Mouse (Mus musculus): Measurements from ENCODE around the gene Rasgrp4. TPM values are rescaled to one million over a fixed set of nuclear protein-coding genes. Genes with fewer than 3 reads are reported as not detected.

Gene Rasgrp4
- polyA plus RNA-seq, 1 experiment from 2014 or later: 0.62 TPM

- no peaks in the 10 kb centered on the region for H3K36me3 ChIP-seq (ENCODE audit: control insufficient read depth, insufficient read depth, low read length)
- H3K4me1 ChIP-seq (replicated peaks; ENCODE audit: control insufficient read depth, insufficient read depth, low read length): peaks cover 5% of the 10 kb centered on the region
- H3K4me2 ChIP-seq: no peak overlapping the region
- no peak overlapping the region for H3K27ac ChIP-seq (ENCODE audit: low read depth, low read length)
- H3K27me3 ChIP-seq (replicated peaks; ENCODE audit: control insufficient read depth, insufficient read depth, low read length): no peaks in the 10 kb centered on the region
- 75% methylated on average over 1 of the region's 1 CpGs for WGBS
- H3K4me3 ChIP-seq (ENCODE audit: low read depth, low read length): no peak overlapping the region
- DNase-seq (ENCODE audit: low spot score) (no peak), ATAC-seq (replicated peaks; ENCODE audit: low FRiP score) (no peak)
- H3K9me3 ChIP-seq (ENCODE audit: control insufficient read depth, low read length): no peaks in the 10 kb centered on the region
- no peak overlapping the region for H3K9ac ChIP-seq (ENCODE audit: low read depth, low read length)
Measured at GRCm38 (mm10) chr7:29119526-29119925, 15.1 kb upstream of the Rasgrp4 start.

- no peaks in the 10 kb centered on the region for H3K36me3 ChIP-seq (ENCODE audit: control insufficient read depth, insufficient read depth, low read length)
- H3K4me2 ChIP-seq: no peak overlapping the region
- no peaks in the 10 kb centered on the region for H3K27me3 ChIP-seq (replicated peaks; ENCODE audit: control insufficient read depth, insufficient read depth, low read length)
- no peak overlapping the region for H3K4me3 ChIP-seq (ENCODE audit: low read depth, low read length)
- peaks cover 15% of the 10 kb centered on the region for H3K4me1 ChIP-seq (replicated peaks; ENCODE audit: control insufficient read depth, insufficient read depth, low read length)
- no peaks in the 10 kb centered on the region for H3K9me3 ChIP-seq (ENCODE audit: control insufficient read depth, low read length)
- H3K27ac ChIP-seq (ENCODE audit: low read depth, low read length): no peak overlapping the region
- 81% methylated on average over 9 of the region's 9 CpGs for WGBS
- DNase-seq (ENCODE audit: low spot score): no peak
- H3K9ac ChIP-seq (ENCODE audit: low read depth, low read length): no peak overlapping the region
- no peak for ATAC-seq (replicated peaks; ENCODE audit: low FRiP score)
Measured at GRCm38 (mm10) chr7:29122821-29123220, 11.8 kb upstream of the Rasgrp4 start.

- ATAC-seq (replicated peaks; ENCODE audit: low FRiP score) (no peak), DNase-seq (ENCODE audit: low spot score) (no peak)
- 45% methylated on average over 5 of the region's 5 CpGs for WGBS
- H3K36me3 ChIP-seq (ENCODE audit: control insufficient read depth, insufficient read depth, low read length): no peaks in the 10 kb centered on the region
- no peak overlapping the region for H3K9ac ChIP-seq (ENCODE audit: low read depth, low read length)
- H3K4me2 ChIP-seq: no peak overlapping the region
- no peaks in the 10 kb centered on the region for H3K9me3 ChIP-seq (ENCODE audit: control insufficient read depth, low read length)
- no peak overlapping the region for H3K27ac ChIP-seq (ENCODE audit: low read depth, low read length)
- peaks cover 15% of the 10 kb centered on the region for H3K4me1 ChIP-seq (replicated peaks; ENCODE audit: control insufficient read depth, insufficient read depth, low read length)
- no peaks in the 10 kb centered on the region for H3K27me3 ChIP-seq (replicated peaks; ENCODE audit: control insufficient read depth, insufficient read depth, low read length)
- H3K4me3 ChIP-seq (ENCODE audit: low read depth, low read length): no peak overlapping the region
Measured at GRCm38 (mm10) chr7:29123531-29124358, 10.9 kb upstream of the Rasgrp4 start.

DNA sequence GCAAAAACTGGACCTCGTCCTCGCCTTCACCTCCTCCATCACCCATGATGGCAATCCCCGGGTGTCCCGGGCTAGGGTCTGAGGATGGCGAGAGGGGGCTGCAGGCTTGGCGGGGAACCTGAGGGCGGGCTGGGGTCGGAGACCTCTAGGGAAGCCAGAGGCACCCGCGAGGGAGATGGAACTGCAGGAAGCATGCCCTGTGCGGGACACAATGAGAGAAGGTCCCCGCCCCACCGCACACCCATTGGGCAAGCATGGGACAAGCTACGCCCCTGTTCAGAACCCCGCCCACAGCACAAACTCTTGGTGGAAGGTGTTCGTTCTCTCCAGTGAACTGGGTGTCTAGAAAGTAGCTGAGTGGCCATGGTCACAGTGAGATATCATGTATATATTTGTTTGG, 9.7 kb upstream of the Rasgrp4 start, which contains the start of gene Ryr1:
TSS of gene Ryr1 (minus strand) at position 210 of the 400 bp plus-strand sequence.
- DNase-seq (ENCODE audit: low spot score) (peak; percentile 72), ATAC-seq (replicated peaks; ENCODE audit: low FRiP score) (peak; percentile 86)
- no peaks in the 10 kb centered on the region for H3K27me3 ChIP-seq (replicated peaks; ENCODE audit: control insufficient read depth, insufficient read depth, low read length)
- no peaks in the 10 kb centered on the region for H3K36me3 ChIP-seq (ENCODE audit: control insufficient read depth, insufficient read depth, low read length)
- H3K9ac ChIP-seq (ENCODE audit: low read depth, low read length): peak within 1 kb of the TSS; percentile 57; the same call in 1 of the 2 replicates
- peak within 1 kb of the TSS; percentile 75 for H3K4me2 ChIP-seq
- no peaks in the 10 kb centered on the region for H3K9me3 ChIP-seq (ENCODE audit: control insufficient read depth, low read length)
- peak within 1 kb of the TSS; percentile 47 for H3K4me3 ChIP-seq (ENCODE audit: low read depth, low read length)
- under 1% methylated on average over 16 of the region's 16 CpGs for WGBS
- H3K27ac ChIP-seq (ENCODE audit: low read depth, low read length): no peak within 1 kb of the TSS
- H3K4me1 ChIP-seq (replicated peaks; ENCODE audit: control insufficient read depth, insufficient read depth, low read length): peaks cover 15% of the 10 kb centered on the region

GRCm38 (mm10) chr7:29126173-29126915, 8.3 kb upstream of the Rasgrp4 start:
- Histone ChIP-seq H3K9me3 (ENCODE audit: control insufficient read depth, low read length) (no peaks in the 10 kb centered on the region), H3K9ac (ENCODE audit: low read depth, low read length) (no peak overlapping the region), H3K4me3 (ENCODE audit: low read depth, low read length) (no peak overlapping the region), H3K36me3 (ENCODE audit: control insufficient read depth, insufficient read depth, low read length) (no peaks in the 10 kb centered on the region), H3K4me2 (no peak overlapping the region), H3K27ac (ENCODE audit: low read depth, low read length) (no peak overlapping the region), H3K27me3 (replicated peaks; ENCODE audit: control insufficient read depth, insufficient read depth, low read length) (no peaks in the 10 kb centered on the region), H3K4me1 (replicated peaks; ENCODE audit: control insufficient read depth, insufficient read depth, low read length) (peaks cover 15% of the 10 kb centered on the region)
- ATAC-seq (replicated peaks; ENCODE audit: low FRiP score): no peak; the same call in 1 of the 2 replicates
- peak; percentile 46 for DNase-seq (ENCODE audit: low spot score)
- 12% methylated on average over 7 of the region's 7 CpGs for WGBS

DNA sequence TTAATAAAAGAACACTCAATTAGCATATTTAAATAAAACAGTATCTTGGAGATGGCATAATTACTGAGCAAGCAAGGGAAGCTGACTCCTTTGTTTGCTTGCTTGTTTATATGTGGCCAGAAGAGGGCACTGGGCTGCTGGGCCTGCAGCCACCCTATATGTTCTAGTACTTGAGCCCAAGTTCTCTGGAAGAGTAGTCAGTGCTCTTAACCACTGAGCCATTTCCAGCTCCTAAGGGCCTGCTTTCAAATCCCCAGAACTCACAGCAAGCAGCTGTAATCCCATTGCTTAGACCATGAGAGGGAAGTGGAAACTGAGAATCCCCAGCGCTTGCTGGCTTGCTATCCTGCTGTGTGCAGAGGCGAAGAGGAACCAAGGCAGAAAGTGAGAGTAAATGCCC, 5.9 kb upstream of the Rasgrp4 start:
- Histone ChIP-seq H3K27ac (ENCODE audit: low read depth, low read length) (no peak overlapping the region), H3K36me3 (ENCODE audit: control insufficient read depth, insufficient read depth, low read length) (no peaks in the 10 kb centered on the region), H3K4me3 (ENCODE audit: low read depth, low read length) (no peak overlapping the region), H3K4me1 (replicated peaks; ENCODE audit: control insufficient read depth, insufficient read depth, low read length) (peaks cover 13% of the 10 kb centered on the region), H3K9ac (ENCODE audit: low read depth, low read length) (no peak overlapping the region), H3K4me2 (no peak overlapping the region), H3K9me3 (ENCODE audit: control insufficient read depth, low read length) (no peaks in the 10 kb centered on the region), H3K27me3 (replicated peaks; ENCODE audit: control insufficient read depth, insufficient read depth, low read length) (no peaks in the 10 kb centered on the region)
- ATAC-seq (replicated peaks; ENCODE audit: low FRiP score) (no peak), DNase-seq (ENCODE audit: low spot score) (no peak)
- WGBS: 71% methylated on average over 2 of the region's 2 CpGs

DNA sequence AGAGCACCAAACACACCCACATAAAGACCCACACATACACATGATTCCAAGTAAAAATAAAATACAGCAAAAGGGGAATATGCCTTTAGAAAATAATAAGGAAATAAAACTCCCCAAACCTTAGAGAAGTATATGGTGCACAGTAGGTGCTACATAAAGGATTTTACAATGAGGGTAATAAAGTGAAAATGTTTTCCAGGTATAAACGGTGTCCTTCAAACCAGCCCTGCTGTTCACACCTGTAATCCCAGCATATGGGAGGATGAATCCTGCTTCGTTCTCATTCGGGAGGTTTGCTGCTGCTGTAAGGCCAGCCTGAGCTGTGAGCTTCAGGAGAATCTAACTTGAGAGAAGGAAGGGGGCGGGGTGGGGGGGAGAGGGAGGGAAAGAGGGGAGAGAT, 421 bp upstream of the Rasgrp4 start:
- H3K27ac ChIP-seq (ENCODE audit: low read depth, low read length): no peak overlapping the region
- DNase-seq (ENCODE audit: low spot score) (no peak), ATAC-seq (replicated peaks; ENCODE audit: low FRiP score) (no peak)
- peak overlapping the region; percentile 26 for H3K4me3 ChIP-seq (ENCODE audit: low read depth, low read length)
- H3K4me2 ChIP-seq: peak overlapping the region; percentile 51
- H3K9me3 ChIP-seq (ENCODE audit: control insufficient read depth, low read length): no peaks in the 10 kb centered on the region
- no peak overlapping the region for H3K9ac ChIP-seq (ENCODE audit: low read depth, low read length)
- WGBS: 1% methylated on average over 4 of the region's 4 CpGs
- 0 out of 2 replicates have a peak, but pooled peaks cover 2% of the 10 kb centered on the region for H3K27me3 ChIP-seq (replicated peaks; ENCODE audit: control insufficient read depth, insufficient read depth, low read length)
- peaks cover 3% of the 10 kb centered on the region; the same call in 1 of the 2 replicates for H3K4me1 ChIP-seq (replicated peaks; ENCODE audit: control insufficient read depth, insufficient read depth, low read length)
- H3K36me3 ChIP-seq (ENCODE audit: control insufficient read depth, insufficient read depth, low read length): no peaks in the 10 kb centered on the region

GRCm38 (mm10) chr7:29137429-29137828, 2.8 kb downstream of the Rasgrp4 start:
- 47% methylated on average over 16 of the region's 16 CpGs for WGBS
- Histone ChIP-seq H3K27me3 (replicated peaks; ENCODE audit: control insufficient read depth, insufficient read depth, low read length) (0 out of 2 replicates have a peak, but pooled peaks cover 2% of the 10 kb centered on the region), H3K4me3 (ENCODE audit: low read depth, low read length) (no peak overlapping the region), H3K4me2 (no peak overlapping the region), H3K27ac (ENCODE audit: low read depth, low read length) (no peak overlapping the region), H3K4me1 (replicated peaks; ENCODE audit: control insufficient read depth, insufficient read depth, low read length) (peaks cover 3% of the 10 kb centered on the region; the same call in 1 of the 2 replicates), H3K9me3 (ENCODE audit: control insufficient read depth, low read length) (no peaks in the 10 kb centered on the region), H3K9ac (ENCODE audit: low read depth, low read length) (no peak overlapping the region), H3K36me3 (ENCODE audit: control insufficient read depth, insufficient read depth, low read length) (no peaks in the 10 kb centered on the region)
- ATAC-seq (replicated peaks; ENCODE audit: low FRiP score): no peak
- DNase-seq (ENCODE audit: low spot score): no peak
